Mouse (Mus musculus) kidney, postnatal 14 days (tissue): Measurements from ENCODE around the gene Rnase11.

Experiments
- DNase-seq: peaks from one replicate; pipeline ENCODE4 v3.0.0; 2022; ENCODE audit warnings: mixed read lengths

Gene Rnase11

DNA sequence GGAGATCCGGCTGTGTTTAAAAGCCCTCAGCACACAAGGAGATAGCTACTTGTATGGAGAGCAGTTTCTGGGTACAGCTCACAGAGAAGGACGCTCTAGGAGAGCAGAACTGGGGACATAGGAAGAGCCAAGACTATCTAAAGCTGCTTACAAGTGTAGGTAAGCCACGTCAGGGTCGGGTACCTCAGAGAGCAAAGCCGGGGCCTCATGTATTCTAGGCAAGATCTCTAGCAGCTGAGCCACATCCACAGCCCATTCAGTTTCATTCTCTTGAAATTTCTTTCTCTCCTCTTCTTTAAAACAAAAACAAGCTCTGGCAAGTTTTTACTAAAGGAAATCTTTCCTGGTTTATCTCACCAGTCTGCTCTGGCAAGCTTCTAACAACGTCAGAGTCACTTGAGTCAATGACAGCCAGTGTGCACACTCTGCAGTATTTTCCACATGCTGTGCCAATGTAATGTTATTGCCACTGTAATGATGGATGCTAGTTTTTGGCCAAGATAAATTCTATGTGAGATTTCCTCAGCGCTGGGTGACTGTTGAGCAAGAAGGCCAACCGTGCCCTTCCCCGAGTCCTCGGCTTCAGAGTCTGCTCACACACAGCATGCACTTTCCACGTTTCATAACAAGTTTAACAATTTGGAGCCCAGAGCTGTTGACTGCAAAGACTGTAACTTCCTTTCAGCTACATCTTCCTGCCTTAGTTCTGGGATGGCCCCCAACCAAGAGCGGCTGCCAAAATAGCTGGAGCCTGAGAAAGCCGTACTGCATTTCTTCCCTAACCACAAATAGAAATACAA lies 41.8 kb downstream of the Rnase11 start:
- DNase-seq = peak; percentile 63

DNA sequence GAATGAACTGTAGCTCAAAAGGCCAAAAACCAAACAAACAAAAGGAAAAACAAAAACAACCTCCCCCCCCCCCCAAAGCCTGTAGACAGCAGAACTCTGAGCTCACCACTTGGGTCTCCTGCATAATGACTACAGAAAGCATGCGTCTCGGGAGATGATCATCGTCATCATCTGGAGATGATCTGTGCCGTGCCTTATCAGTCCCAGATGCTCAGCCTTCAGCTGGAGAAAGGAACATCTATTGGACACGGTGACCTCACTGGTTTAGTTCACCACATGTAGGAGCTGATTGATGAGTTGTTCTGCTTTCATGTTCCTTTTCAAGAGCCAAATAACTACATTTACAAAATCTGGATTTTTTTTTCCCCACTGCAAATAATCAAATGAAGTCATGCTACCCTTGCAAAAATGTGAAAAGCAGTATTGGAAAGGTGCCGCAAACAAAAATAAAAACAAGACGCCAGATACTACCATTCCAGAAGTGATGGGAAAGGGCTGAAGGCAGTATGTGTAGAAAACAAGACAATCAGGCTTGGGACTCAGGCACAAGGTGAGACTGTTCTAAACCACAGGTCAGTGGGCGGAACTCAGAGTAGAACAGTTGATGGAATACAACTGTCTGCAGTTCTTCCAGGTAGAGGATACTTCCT lies 42.7 kb downstream of the Rnase11 start, which contains the start of gene Rnase10:
Rnase10 (plus strand) TSS at position 600 of the 650 bp plus-strand sequence.
- DNase-seq = no peak
